Mouse (Mus musculus) left cerebral cortex, postnatal 14 days (tissue): ENCODE results near the gene Gm10638. TPM values are rescaled to one million over a fixed set of nuclear protein-coding genes. Genes with fewer than 3 reads are reported as not detected.

ENCODE experiments used
- DNase-seq, 2 experiments: peaks; one replicate each; pipeline ENCODE4 v3.0.0; 2021 to 2022; ENCODE audit warnings: low spot score in 2 of 2, mixed read lengths in 1 of 2
- intact Hi-C: fragments of 180-260 bp; cut with DNase I; formaldehyde crosslinking; loops from one replicate; pipeline ENCODE4 v1.15.1; 2025
- total RNA-seq, 2 experiments: library from RNA; stranded (reverse); gene quantifications; 2 replicates each; pipeline ENCODE4 v1.2.3; 2021

Gene Gm10638
- total RNA-seq, 2 experiments from 2014 or later: 2.5 to 3.8 TPM

- DNase-seq: no peak
- intact Hi-C loops: no loop called here
These were observed 23.0 kb downstream of the Gm10638 start for GRCm38 (mm10) chr8:86768499-86768898.

- intact Hi-C loops: no loop called here
- DNase-seq: no peak
These were observed 24.6 kb downstream of the Gm10638 start for GRCm38 (mm10) chr8:86769945-86770715.

- DNase-seq: no peak
- intact Hi-C loops: no loop called here
These were observed 33.7 kb downstream of the Gm10638 start for GRCm38 (mm10) chr8:86779207-86779606.

- intact Hi-C loops: no loop called here
- DNase-seq: no peak
These were observed 35.6 kb downstream of the Gm10638 start for GRCm38 (mm10) chr8:86781094-86781493.

- DNase-seq: no peak
- intact Hi-C loops: no loop called here
These were observed 41.0 kb downstream of the Gm10638 start for GRCm38 (mm10) chr8:86786498-86786897.

GRCm38 (mm10) chr8:86787891-86788420 is 42.5 kb downstream of the Gm10638 start:
- DNase-seq: no peak
- intact Hi-C loops: no loop called here

GRCm38 (mm10) chr8:86789576-86789975 is 44.1 kb downstream of the Gm10638 start:
- no peak for DNase-seq
- intact Hi-C loops: no loop called here

- intact Hi-C loops: no loop called here
- no peak for DNase-seq
These were observed 46.0 kb downstream of the Gm10638 start for GRCm38 (mm10) chr8:86791542-86791941.

- DNase-seq: no peak
- intact Hi-C loops: no loop called here
These were observed 49.2 kb downstream of the Gm10638 start for GRCm38 (mm10) chr8:86794716-86795115.

Other genes with a start within 250 kb of the Gm10638 start
- under 1 TPM; 0.13 to 0.34 TPM for gene Abcc12, start 165.0 kb upstream of the Gm10638 start, total RNA-seq
- gene Lonp2, start 121.7 kb upstream of the Gm10638 start, total RNA-seq: 10 to 100 TPM; 49.2 to 57.8 TPM
- gene Siah1a, start 235 bp downstream of the Gm10638 start, total RNA-seq: 10 to 100 TPM; 30.9 to 32.9 TPM
- 10 to 100 TPM; 24.8 to 26.3 TPM for gene N4bp1, start 139.6 kb downstream of the Gm10638 start, total RNA-seq